Mouse (Mus musculus): ENCODE data around the gene Slc44a2.

- TF ChIP-seq CTCF (IDR thresholded peaks at IDR 0.05; ENCODE audit: control insufficient read depth, insufficient read depth, insufficient replicate concordance, low read depth, low read length) = no peak
- TF ChIP-seq POLR2A (IDR thresholded peaks at IDR 0.05; ENCODE audit: control insufficient read depth, low read depth, low read length) = no peak
These were observed 21.5 kb upstream of the Slc44a2 start for GRCm38 (mm10) chr9:21299014-21299413.

Measured in testis, adult 2 months (tissue).